Mouse (Mus musculus) 3T3-L1 (cell line): ENCODE results near the gene Ncapg.
"Not testable (repeated sequence)": the region's sequence is repeated elsewhere in the genome, so short reads cannot be mapped to it uniquely, and the experiment has no call there.

Experiments
- DNase-seq: peaks from one replicate; pipeline ENCODE4 v3.0.0-alpha.2; 2015; ENCODE audit warnings: low read depth, low spot score

Ncapg gene

DNA sequence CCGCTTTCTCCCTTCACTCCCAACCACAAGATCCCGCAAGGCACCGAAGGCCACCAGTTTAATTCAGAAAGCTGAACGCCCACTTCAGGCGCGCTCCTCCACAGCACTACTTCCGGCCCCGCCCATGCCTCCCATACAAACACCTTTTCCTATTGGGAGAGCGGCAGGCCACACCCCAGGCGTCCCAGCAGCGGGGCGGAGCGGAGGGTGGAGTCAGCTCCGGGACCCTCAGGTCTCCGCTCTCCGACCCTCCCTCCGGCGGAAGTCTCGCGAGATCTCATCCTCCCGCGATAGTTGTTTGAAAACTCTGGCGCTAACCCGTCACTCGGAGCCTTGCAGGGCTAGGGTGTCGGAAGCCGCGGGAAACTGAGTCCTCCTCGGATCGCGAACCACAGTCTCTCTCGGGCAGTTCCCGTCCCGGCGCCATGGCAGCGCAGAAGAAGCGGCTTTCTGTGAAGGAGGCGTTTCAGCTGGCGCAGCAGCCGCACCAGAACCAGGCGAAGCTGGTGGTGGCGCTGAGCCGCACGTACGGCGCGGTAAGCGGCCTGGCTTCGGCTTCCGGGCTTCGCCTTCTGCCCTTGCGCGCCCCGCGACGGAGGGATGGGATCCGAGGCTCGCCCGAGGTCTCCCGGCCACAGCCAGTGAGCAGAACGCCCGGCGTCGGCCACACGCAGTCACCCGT lies at the start of gene Ncapg:
Gene Ncapg (plus strand): TSS at position 322 of the 682 bp plus-strand sequence.
- DNase-seq, result peak; percentile 100

- no peak for DNase-seq
Observed at GRCm38 (mm10) chr5:45621511-45621910, 48.2 kb upstream of the Ncapg start.

DNA sequence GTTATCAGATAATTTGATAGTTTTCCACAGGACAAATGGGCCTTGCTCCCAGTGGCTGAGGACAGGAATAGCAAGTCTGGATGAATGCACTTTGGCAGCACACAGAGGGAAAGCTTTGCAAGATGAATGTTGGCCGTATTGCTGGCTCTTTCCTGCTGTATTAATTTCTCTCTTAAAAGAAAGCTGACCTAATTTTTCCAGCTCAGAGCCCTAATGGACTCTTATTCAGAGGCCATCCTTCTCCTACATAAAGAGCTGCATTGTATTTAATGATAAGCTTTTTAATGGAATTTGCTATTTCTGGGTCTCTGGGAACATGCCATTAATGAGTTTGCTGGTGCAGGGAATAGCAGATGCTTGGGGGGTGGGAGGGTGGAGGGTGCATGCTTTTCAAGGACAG lies 41.9 kb upstream of the Ncapg start:
- DNase-seq, result no peak

DNA sequence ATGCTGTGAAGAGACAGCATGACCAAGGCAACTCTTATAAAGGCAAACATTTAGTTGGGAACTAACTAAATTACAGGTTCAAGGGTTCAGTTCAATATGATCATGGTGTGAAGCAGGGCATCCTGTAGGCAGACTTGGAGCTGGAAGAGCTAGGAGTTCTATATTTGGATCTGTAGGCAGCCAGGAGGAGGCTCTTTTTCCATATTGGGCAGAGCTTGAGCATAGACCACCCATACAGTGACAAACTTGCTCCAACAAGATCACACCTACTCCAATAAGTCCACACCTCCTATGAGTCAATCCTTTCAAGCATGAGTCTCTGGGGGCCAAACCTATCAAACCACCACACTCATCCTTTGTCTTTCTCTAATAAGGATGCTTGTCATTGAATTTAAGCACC lies 40.2 kb upstream of the Ncapg start:
- no peak for DNase-seq

GRCm38 (mm10) chr5:45638378-45638777 lies 31.3 kb upstream of the Ncapg start:
- no peak for DNase-seq

- DNase-seq, result no peak
Observed at GRCm38 (mm10) chr5:45638806-45639714, 30.7 kb upstream of the Ncapg start, which contains the start of gene Fam184b. TSS of gene Fam184b (minus strand) at chr5:45639614.

DNA sequence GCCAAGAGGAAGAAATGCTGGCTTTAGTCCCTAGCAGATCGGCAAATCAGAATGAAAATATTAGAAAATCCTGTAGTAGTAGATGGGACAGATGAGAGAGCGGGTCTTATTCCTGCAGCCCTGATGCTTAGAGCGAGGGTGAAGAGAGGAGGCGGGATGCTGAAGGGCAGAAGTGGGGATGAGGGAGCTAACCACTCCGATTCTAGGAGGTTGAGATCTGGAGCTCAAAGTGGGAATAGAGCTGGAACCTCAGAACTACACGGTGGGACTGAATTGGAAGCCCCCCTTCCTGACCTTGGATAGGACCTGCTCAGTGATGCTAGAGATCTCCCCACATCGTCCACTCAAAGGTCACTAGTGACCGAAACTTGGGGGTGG lies 30.0 kb upstream of the Ncapg start:
- no peak for DNase-seq

- no peak for DNase-seq
Observed at GRCm38 (mm10) chr5:45651026-45651703, 18.6 kb upstream of the Ncapg start.

DNA sequence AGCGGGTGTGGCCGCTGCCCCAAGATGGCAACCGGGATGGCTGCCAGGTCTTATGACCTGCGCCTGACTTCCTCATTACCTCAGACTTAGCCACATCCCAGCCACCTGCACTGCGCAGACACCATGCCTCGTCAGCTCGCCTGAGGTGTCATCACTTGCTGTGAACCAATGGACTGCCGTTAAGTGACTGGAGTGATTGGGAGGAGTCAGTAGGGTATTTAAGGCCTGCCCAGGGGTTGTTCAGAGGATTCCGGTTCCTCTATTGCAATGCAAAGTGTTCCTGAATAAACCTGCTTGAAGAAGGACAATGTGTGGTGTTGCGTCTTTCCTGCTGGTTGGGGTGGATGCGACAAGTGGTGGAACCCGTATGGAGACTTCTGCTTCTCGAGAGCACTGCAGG lies 11.3 kb upstream of the Ncapg start:
- not testable (repeated sequence) for DNase-seq

DNA sequence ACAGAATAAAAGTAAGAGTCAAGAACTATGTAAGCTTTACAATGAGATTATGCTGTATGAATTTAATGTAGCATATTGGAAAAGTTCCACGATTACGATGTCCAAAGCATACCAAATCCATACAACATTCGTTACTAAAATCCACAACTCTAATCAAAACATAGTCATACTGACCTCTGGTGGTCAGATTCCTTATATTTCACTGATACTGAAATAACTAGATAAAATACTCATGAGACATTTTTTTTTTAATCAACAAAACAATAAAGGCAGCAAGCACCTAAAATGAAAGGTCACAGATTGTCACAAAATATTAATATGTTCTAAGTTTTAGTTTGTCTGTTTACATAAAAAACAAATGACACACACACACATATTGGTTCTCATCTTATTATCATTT lies 1.4 kb upstream of the Ncapg start:
- DNase-seq, result peak; percentile 96

- DNase-seq, result peak; percentile 73
Observed at GRCm38 (mm10) chr5:45668831-45669230, 888 bp upstream of the Ncapg start.

GRCm38 (mm10) chr5:45669234-45669597 lies 503 bp upstream of the Ncapg start:
- DNase-seq, result peak; percentile 63

DNA sequence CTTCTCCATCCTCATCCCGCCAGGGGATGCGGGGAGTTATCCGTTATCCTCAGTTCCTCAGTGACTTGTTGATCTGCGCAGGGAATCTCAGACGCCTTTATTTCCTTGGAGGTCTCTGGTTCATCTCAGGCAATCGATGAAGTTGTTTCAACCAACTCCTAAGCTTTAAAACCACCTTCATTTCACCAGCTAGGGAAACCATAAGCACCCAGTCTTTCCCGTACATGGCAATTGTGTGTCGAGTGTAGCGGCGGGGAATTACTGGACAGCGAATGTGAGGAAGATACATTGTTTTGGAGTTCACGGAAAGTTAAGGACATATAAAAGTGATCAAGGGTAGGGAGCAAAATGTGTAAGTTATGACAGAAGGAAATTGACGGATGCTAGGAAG lies 556 bp downstream of the Ncapg start:
- DNase-seq, result peak; percentile 55

DNA sequence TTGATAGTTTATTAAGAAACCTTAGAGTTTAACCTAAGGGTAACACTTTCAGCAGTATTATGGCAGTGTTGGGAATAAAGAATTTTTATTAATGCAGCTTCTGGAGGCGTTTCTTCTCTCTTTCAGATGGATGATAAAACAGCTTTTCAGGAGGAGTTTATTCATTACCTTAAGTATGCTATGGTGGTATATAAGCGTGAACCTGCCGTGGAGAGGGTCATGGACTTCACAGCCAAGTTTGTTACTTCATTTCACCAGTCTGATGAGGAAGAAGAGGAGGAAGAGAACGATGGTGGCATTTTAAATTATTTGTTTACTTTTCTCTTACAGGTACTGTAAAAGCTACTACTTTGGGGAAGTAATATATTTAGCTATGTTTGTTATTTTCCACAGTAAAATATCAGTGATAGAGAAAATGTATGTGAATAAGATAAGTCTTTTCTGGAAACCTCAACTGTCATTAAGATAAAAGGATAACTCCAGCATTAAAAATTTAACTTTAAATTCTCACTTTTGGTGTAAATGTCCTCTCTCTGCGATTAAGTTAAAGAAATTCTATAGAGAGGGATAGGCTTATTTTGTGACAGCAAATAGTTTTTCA lies 1.3 kb downstream of the Ncapg start:
- DNase-seq, result no peak

DNA sequence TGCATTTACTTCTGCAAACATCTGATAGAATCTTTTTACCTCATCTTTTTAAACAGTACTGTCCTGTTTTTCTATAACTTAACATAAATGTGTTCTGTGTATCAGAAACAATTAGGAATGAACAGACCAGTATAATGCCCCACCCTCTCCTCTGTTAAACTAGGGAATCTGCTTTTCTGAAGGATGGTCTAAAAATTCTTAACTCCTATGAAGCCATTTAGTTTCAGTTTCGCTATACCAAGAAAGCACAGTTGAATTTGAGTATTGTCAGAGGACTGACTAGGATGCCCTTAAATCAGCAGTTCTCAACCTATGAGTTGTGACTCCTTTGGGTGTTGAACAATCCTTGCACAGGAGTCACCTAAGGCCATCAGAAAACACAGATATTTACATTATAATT lies 5.3 kb downstream of the Ncapg start:
- peak; percentile 52 for DNase-seq

- no peak for DNase-seq
Observed at GRCm38 (mm10) chr5:45677639-45678038, 7.9 kb downstream of the Ncapg start.

DNA sequence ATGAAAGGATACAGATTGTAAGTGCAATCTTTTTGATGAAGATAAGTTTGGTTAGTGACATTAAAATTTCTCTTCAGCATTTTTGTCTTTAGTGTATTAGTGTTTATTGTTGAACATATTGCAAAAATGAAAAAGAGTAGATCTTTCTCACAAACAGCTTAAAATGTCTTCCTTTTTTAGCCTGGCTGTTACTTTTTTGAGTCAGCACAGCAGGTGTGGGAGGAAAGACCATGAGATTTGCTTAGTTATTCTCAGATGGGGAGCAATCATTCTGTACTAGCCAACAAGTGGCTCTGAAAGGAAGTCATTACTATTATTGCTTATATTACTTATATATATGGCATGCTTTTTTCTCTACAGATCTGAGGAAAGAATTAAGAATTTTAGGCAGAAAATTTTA lies 10.2 kb downstream of the Ncapg start:
- DNase-seq, result no peak

DNA sequence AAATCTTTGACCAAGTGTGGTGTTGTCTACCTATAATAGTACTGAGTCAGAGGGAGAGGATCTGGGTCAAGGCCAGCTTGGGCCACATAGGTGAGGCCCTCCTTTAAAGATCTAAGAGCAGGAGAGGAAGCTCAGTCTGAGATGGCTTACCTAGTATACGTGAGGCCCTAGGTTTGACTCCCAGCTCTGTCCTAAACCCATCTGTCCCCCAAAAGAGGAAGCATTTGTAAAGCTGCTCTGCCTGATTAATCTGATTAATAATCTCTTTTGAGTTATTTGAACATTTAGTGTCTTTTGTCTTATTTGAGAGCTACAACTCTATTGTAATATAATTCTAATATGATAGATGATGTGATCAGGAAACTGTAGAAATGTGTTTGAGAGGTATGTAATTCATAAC lies 13.7 kb downstream of the Ncapg start:
- no peak for DNase-seq

- DNase-seq, result no peak
Observed at GRCm38 (mm10) chr5:45685243-45685642, 15.5 kb downstream of the Ncapg start.

- no peak for DNase-seq
Observed at GRCm38 (mm10) chr5:45686223-45686622, 16.5 kb downstream of the Ncapg start.

- peak; percentile 73 for DNase-seq
Observed at GRCm38 (mm10) chr5:45689152-45689551, 19.4 kb downstream of the Ncapg start.

GRCm38 (mm10) chr5:45690802-45691201 lies 21.1 kb downstream of the Ncapg start:
- no peak for DNase-seq
